ENCODE assay signal across 11 mouse cellular contexts in the genomic region with DNA sequence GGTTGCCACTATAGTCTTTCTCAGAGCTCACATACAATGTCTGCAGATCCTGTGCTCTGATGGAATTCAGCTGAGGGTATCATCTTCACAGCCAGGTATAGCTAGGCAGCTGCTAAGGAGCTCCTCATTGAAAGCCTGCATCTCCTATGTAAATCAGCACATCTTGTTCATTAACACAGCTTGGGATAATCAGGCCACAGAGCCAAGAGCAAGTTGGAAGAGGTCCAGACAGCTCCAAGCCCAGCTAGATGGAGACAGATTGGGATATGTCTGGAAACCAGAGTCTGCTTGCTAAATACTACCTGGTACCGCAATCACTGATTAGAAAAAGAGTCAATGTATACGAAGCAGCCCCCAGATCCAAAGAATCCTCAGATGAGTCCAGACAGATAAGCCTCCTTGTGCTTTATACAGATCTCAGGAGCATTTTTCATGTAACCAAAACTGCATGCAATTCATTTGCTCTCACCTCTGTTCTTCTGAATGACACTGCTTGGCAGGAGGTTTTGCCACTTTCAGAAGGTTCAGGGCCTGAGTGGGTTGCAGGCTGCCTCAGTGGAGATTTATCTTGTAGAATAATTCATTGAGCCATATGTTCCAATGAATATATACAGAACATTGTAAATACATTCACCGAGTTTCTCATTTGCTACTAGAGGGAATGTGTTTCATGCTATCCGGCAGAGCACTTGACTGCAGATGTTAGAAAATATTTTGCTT.
DNase-seq lines count a peak whose midpoint lies in the region; ATAC-seq and TF ChIP-seq lines count a peak whose summit lies in the region.
"Had no signal": no experiment of that assay in that cellular context is flagged by ENCODE, and none has a peak within 500 bp of the region (broad histone marks: within the 10 kb centered on the region; RNA-seq: fewer than 3 reads in every experiment).

No protein-coding gene starts in this region.

- H3K27ac ChIP-seq in hindbrain, embryonic 16.5 days (ENCODE audit: low read depth, low read length): no peak overlapping the region
- H3K27ac ChIP-seq: limb, embryonic 10.5 days; lung, embryonic 15.5 days had no signal

- no peak overlapping the region for H3K4me3 ChIP-seq in hindbrain, embryonic 16.5 days (ENCODE audit: low read length)
- H3K4me3 ChIP-seq: heart, embryonic 12.5 days; limb, embryonic 10.5 days; lung, embryonic 15.5 days had no signal

- no peak for TF ChIP-seq CTCF in brain, embryonic 14.5 days (IDR thresholded peaks at IDR 0.05; ENCODE audit: borderline replicate concordance, extremely low read depth, insufficient read depth, insufficient read length)

- no peak overlapping the region for H3K9ac ChIP-seq in hindbrain, embryonic 16.5 days (ENCODE audit: low read depth, low read length)
- H3K9ac ChIP-seq: heart, embryonic 12.5 days; lung, embryonic 15.5 days had no signal

- peak; percentile 76 for ATAC-seq in hindbrain, embryonic 16.5 days
- ATAC-seq: intestine, postnatal 0 days had no signal

- H3K9me3 ChIP-seq in hindbrain, embryonic 16.5 days (ENCODE audit: control insufficient read depth, low read length): no peaks in the 10 kb centered on the region
- H3K9me3 ChIP-seq: limb, embryonic 10.5 days; lung, embryonic 15.5 days had no signal

- H3K4me1 ChIP-seq in hindbrain, embryonic 16.5 days (ENCODE audit: control insufficient read depth, insufficient read depth, low read depth, low read length): no peaks in the 10 kb centered on the region
- H3K4me1 ChIP-seq: heart, embryonic 12.5 days; limb, embryonic 10.5 days; lung, embryonic 15.5 days had no signal

- H3K36me3 ChIP-seq in hindbrain, embryonic 16.5 days (ENCODE audit: control insufficient read depth, insufficient read depth, low read length): no peaks in the 10 kb centered on the region
- H3K36me3 ChIP-seq: heart, embryonic 12.5 days; limb, embryonic 10.5 days; lung, embryonic 15.5 days had no signal

- no peak for TF ChIP-seq POLR2A in brain, embryonic 14.5 days (IDR thresholded peaks at IDR 0.05; ENCODE audit: borderline replicate concordance, extremely low read depth, insufficient read depth, insufficient read length, poor library complexity, severe bottlenecking)

- WGBS in hindbrain, embryonic 16.5 days: 67% methylated on average over 4 of the region's 4 CpGs

- DNase-seq in brain, embryonic 14.5 days (ENCODE audit: low read depth): peak; percentile 90
- peak; percentile 57 for DNase-seq in cerebellum, adult 11-12 months
- DNase-seq in left cerebral cortex, postnatal 14 days (ENCODE audit: low spot score in 2 of 2): peak; percentile 40 to 45
- DNase-seq in lung, postnatal 25 days (ENCODE audit: low spot score): no peak
- no peak for DNase-seq in heart, postnatal 36 days
- DNase-seq in heart, adult 11 months: no peak

- no peaks in the 10 kb centered on the region for H3K27me3 ChIP-seq in hindbrain, embryonic 16.5 days (replicated peaks; ENCODE audit: control insufficient read depth, insufficient read depth, low read length)
- H3K27me3 ChIP-seq: heart, embryonic 12.5 days; lung, embryonic 15.5 days had no signal

- intact Hi-C loops in left cerebral cortex, postnatal 14 days (cut with DNase I): loop anchor here (10.0 kb wide), 1 partner anchor 177 kb away; no protein-coding TSS in a partner anchor
- intact Hi-C loops in heart, postnatal 36 days (cut with DNase I): no loop called here

- no peak overlapping the region for H3K4me2 ChIP-seq in hindbrain, embryonic 16.5 days (ENCODE audit: low read length)
- H3K4me2 ChIP-seq: heart, embryonic 12.5 days; lung, embryonic 15.5 days had no signal

Comparison
In these comparisons a context has a peak if more than half of its experiments do, and no peak if none do; other contexts are left out.
1. DNase-seq: peak in brain, embryonic 14.5 days (single experiment), cerebellum, adult 11-12 months (single experiment) and left cerebral cortex, postnatal 14 days (2 of 2); none in lung, postnatal 25 days (single experiment), heart, postnatal 36 days (0 of 2) and heart, adult 11 months (single experiment).